Mouse (Mus musculus): ENCODE measurements around the gene Pgm1. TPM values are rescaled to one million over a fixed set of nuclear protein-coding genes. Genes with fewer than 3 reads are reported as not detected.

Pgm1 gene
- total and polyA plus RNA-seq, 2 experiments from 2014 or later, result 125 to 128 TPM

DNA sequence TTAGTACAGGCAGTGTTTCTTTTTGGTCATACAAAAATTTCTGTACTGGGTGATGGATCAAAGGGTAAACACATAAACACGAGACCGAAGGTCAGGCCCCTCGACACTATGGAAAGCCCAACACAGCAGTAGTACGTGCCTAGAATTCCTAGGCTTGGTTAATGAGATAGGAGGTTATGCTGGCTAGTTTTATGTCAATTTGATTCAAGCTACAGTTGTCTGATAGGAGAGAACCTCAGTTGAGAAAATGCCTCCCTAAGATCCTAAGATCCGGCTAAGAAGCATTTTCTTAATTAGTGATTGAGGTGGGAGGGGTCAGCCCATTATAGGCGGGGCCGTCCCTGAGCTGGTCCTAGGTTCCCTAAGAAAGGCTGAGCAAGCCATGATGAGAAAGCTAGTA lies 72.6 kb downstream of the Pgm1 start:
- Histone ChIP-seq H3K27me3 (ENCODE audit: insufficient read depth, low read length) (no peaks in the 10 kb centered on the region), H3K4me1 (ENCODE audit: insufficient read depth, low read length) (no peaks in the 10 kb centered on the region), H3K4me2 (ENCODE audit: low read depth, low read length) (no peak overlapping the region), H3K9ac (replicated peaks; ENCODE audit: low read length) (no peak overlapping the region), H3K36me3 (ENCODE audit: insufficient read depth, low read length) (no peaks in the 10 kb centered on the region), H3K4me3 (ENCODE audit: low read length) (no peak overlapping the region), H3K9me3 (ENCODE audit: low read length) (no peaks in the 10 kb centered on the region), H3K27ac (no peak overlapping the region)
- ATAC-seq, result no peak
- no peak for TF ChIP-seq CTCF (IDR thresholded peaks at IDR 0.05; ENCODE audit: low read depth)
- WGBS, result 72% methylated on average over 7 of the region's 7 CpGs
- DNase-seq (ENCODE audit: low spot score), result no peak

DNA sequence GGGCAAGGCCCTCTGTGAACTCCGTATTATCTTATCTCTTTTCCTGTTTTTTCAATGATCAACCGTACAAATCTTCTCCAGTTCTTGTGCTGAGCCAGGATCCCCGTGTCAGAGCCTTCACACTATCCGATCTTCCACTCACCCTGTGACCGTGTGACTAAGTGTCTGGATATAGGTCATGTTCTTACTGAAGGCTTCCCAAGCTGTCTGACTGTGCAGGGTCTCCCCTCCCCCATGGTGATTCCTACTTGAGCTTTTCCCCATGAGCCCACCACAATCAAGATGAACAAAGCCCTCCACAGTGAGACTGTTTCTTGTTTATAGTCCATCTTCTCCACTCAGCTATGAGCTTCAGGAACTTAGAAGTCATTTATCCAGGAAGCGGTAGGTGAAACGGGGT lies 78.5 kb downstream of the Pgm1 start:
- no peak for DNase-seq (ENCODE audit: low spot score)
- Histone ChIP-seq H3K4me2 (ENCODE audit: low read depth, low read length) (no peak overlapping the region), H3K4me3 (ENCODE audit: low read length) (no peak overlapping the region), H3K27ac (no peak overlapping the region), H3K9ac (replicated peaks; ENCODE audit: low read length) (no peak overlapping the region), H3K4me1 (ENCODE audit: insufficient read depth, low read length) (peaks cover 3% of the 10 kb centered on the region; the same call in 1 of the 2 replicates), H3K27me3 (ENCODE audit: insufficient read depth, low read length) (no peaks in the 10 kb centered on the region), H3K36me3 (ENCODE audit: insufficient read depth, low read length) (no peaks in the 10 kb centered on the region), H3K9me3 (ENCODE audit: low read length) (no peaks in the 10 kb centered on the region)
- 86% methylated on average over 7 of the region's 7 CpGs for WGBS
- no peak for TF ChIP-seq CTCF (IDR thresholded peaks at IDR 0.05; ENCODE audit: low read depth)
- ATAC-seq, result no peak

GRCm38 (mm10) chr4:100008371-100009090 lies 79.3 kb downstream of the Pgm1 start:
- ATAC-seq, result peak; percentile 90

DNA sequence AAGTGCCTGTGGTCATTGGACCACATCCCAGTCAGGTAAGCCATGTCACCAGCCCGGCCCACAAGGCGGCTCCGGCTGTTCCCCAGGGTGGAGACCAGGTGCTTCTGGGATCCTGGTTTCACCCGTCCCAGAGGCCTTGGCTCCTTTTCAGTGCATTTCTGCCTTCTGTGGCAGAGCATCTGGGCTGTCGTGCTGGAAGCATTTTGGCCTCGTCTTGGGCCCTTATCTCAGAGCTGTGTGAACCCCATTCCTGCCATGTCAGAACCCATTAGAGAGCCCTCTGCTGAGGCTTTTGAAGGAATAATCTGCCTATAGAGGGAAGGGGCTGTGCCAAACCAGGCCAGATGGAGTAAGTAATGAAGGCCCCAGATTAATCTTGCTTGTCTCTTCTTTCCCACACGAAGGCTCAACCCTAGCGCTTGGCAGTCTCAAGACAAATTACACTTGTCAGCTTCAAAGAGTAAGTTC lies 80.0 kb downstream of the Pgm1 start:
- no peak overlapping the region for H3K9ac ChIP-seq (replicated peaks; ENCODE audit: low read length)
- TF ChIP-seq CTCF (IDR thresholded peaks at IDR 0.05; ENCODE audit: low read depth), result no peak
- peaks cover 3% of the 10 kb centered on the region; the same call in 1 of the 2 replicates for H3K4me1 ChIP-seq (ENCODE audit: insufficient read depth, low read length)
- WGBS, result 40% methylated on average over 8 of the region's 8 CpGs
- no peak overlapping the region for H3K4me2 ChIP-seq (ENCODE audit: low read depth, low read length)
- H3K36me3 ChIP-seq (ENCODE audit: insufficient read depth, low read length), result no peaks in the 10 kb centered on the region
- H3K4me3 ChIP-seq (ENCODE audit: low read length), result no peak overlapping the region
- ATAC-seq, result peak; percentile 78
- DNase-seq (ENCODE audit: low spot score), result peak; percentile 81
- H3K27ac ChIP-seq, result peak overlapping the region; percentile 69; the same call in 1 of the 2 replicates
- H3K27me3 ChIP-seq (ENCODE audit: insufficient read depth, low read length), result no peaks in the 10 kb centered on the region
- H3K9me3 ChIP-seq (ENCODE audit: low read length), result no peaks in the 10 kb centered on the region

More at GRCm38 (mm10) chr4:100008371-100009090, 79.3 kb downstream of the Pgm1 start:
- peak; percentile 89 for TF ChIP-seq CTCF (IDR thresholded peaks at IDR 0.05; ENCODE audit: low read depth)
- Histone ChIP-seq H3K9ac (replicated peaks; ENCODE audit: low read length) (no peak overlapping the region), H3K36me3 (ENCODE audit: insufficient read depth, low read length) (no peaks in the 10 kb centered on the region), H3K27ac (peak overlapping the region; percentile 69; the same call in 1 of the 2 replicates), H3K4me2 (ENCODE audit: low read depth, low read length) (no peak overlapping the region), H3K9me3 (ENCODE audit: low read length) (no peaks in the 10 kb centered on the region), H3K27me3 (ENCODE audit: insufficient read depth, low read length) (no peaks in the 10 kb centered on the region), H3K4me3 (ENCODE audit: low read length) (no peak overlapping the region), H3K4me1 (ENCODE audit: insufficient read depth, low read length) (peaks cover 3% of the 10 kb centered on the region; the same call in 1 of the 2 replicates)
- peak; percentile 89 for DNase-seq (ENCODE audit: low spot score)
- WGBS, result 31% methylated on average over 5 of the region's 5 CpGs

GRCm38 (mm10) chr4:100010916-100011315 lies 81.7 kb downstream of the Pgm1 start:
- peaks cover 3% of the 10 kb centered on the region; the same call in 1 of the 2 replicates for H3K4me1 ChIP-seq (ENCODE audit: insufficient read depth, low read length)
- H3K9me3 ChIP-seq (ENCODE audit: low read length), result no peaks in the 10 kb centered on the region
- no peak overlapping the region for H3K4me3 ChIP-seq (ENCODE audit: low read length)
- 77% methylated on average over 3 of the region's 3 CpGs for WGBS
- H3K4me2 ChIP-seq (ENCODE audit: low read depth, low read length), result no peak overlapping the region
- no peaks in the 10 kb centered on the region for H3K36me3 ChIP-seq (ENCODE audit: insufficient read depth, low read length)
- TF ChIP-seq CTCF (IDR thresholded peaks at IDR 0.05; ENCODE audit: low read depth), result no peak
- no peak overlapping the region for H3K9ac ChIP-seq (replicated peaks; ENCODE audit: low read length)
- DNase-seq (ENCODE audit: low spot score) (no peak), ATAC-seq (no peak)
- no peak overlapping the region for H3K27ac ChIP-seq
- H3K27me3 ChIP-seq (ENCODE audit: insufficient read depth, low read length), result no peaks in the 10 kb centered on the region

- ATAC-seq (peak; percentile 24; the same call in 1 of the 2 replicates), DNase-seq (ENCODE audit: low spot score) (peak; percentile 52)
- H3K27me3 ChIP-seq (ENCODE audit: insufficient read depth, low read length), result no peaks in the 10 kb centered on the region
- H3K9me3 ChIP-seq (ENCODE audit: low read length), result no peaks in the 10 kb centered on the region
- no peak overlapping the region for H3K27ac ChIP-seq
- no peak overlapping the region for H3K9ac ChIP-seq (replicated peaks; ENCODE audit: low read length)
- H3K4me3 ChIP-seq (ENCODE audit: low read length), result no peak overlapping the region
- no peak overlapping the region for H3K4me2 ChIP-seq (ENCODE audit: low read depth, low read length)
- WGBS, result 36% methylated on average over 3 of the region's 3 CpGs
- no peaks in the 10 kb centered on the region for H3K36me3 ChIP-seq (ENCODE audit: insufficient read depth, low read length)
- no peak for TF ChIP-seq CTCF (IDR thresholded peaks at IDR 0.05; ENCODE audit: low read depth)
- H3K4me1 ChIP-seq (ENCODE audit: insufficient read depth, low read length), result peaks cover 3% of the 10 kb centered on the region; the same call in 1 of the 2 replicates
Measured at GRCm38 (mm10) chr4:100011563-100011962, 82.3 kb downstream of the Pgm1 start.

All from hindbrain, postnatal 0 days (tissue).